Mouse (Mus musculus) left cerebral cortex, postnatal 10 days (tissue): ENCODE results near the gene Ednra. TPM values are rescaled to one million over a fixed set of nuclear protein-coding genes. Genes with fewer than 3 reads are reported as not detected.
"Not testable (repeated sequence)": the region's sequence is repeated elsewhere in the genome, so short reads cannot be mapped to it uniquely, and the experiment has no call there.

ENCODE experiments used
- DNase-seq, 2 experiments: peaks; one replicate each; pipeline ENCODE4 v3.0.0; 2021 to 2022; ENCODE audit warnings: low spot score in 2 of 2, mixed read lengths in 1 of 2; ENCODE audit errors: extremely low spot score in 1 of 2
- intact Hi-C: fragments of 180-260 bp; cut with DNase I; formaldehyde crosslinking; loops from one replicate; pipeline ENCODE4 v1.15.1; 2025
- total RNA-seq, 2 experiments: library from RNA; stranded (reverse); gene quantifications; 2 replicates each; pipeline ENCODE4 v1.2.3; 2021

Gene Ednra
- total RNA-seq, 2 experiments from 2014 or later = 5.3 TPM

GRCm38 (mm10) chr8:77725406-77725805 is 1.1 kb upstream of the Ednra start:
- no peak for DNase-seq
- intact Hi-C loops = no loop called here

- DNase-seq = peak in 1 of 2 experiments; percentile 22
These were observed 674 bp downstream of the Ednra start for GRCm38 (mm10) chr8:77723534-77724045.

GRCm38 (mm10) chr8:77723018-77723417 is 1.2 kb downstream of the Ednra start:
- no peak for DNase-seq
- intact Hi-C loops = no loop called here

More at GRCm38 (mm10) chr8:77723534-77724045, 674 bp downstream of the Ednra start:
- intact Hi-C loops = no loop called here

GRCm38 (mm10) chr8:77718933-77719332 is 5.3 kb downstream of the Ednra start:
- no peak for DNase-seq
- intact Hi-C loops = no loop called here

- intact Hi-C loops = no loop called here
These were observed 7.2 kb downstream of the Ednra start for GRCm38 (mm10) chr8:77717036-77717435.

GRCm38 (mm10) chr8:77714455-77714854 is 9.8 kb downstream of the Ednra start:
- intact Hi-C loops = no loop called here
- no peak for DNase-seq

More at GRCm38 (mm10) chr8:77717036-77717435, 7.2 kb downstream of the Ednra start:
- no peak for DNase-seq

GRCm38 (mm10) chr8:77713688-77714087 is 10.6 kb downstream of the Ednra start:
- intact Hi-C loops = no loop called here
- DNase-seq = no peak

- intact Hi-C loops = no loop called here
- DNase-seq = no peak
These were observed 19.5 kb downstream of the Ednra start for GRCm38 (mm10) chr8:77704768-77705167.

- DNase-seq = no peak
These were observed 26.2 kb downstream of the Ednra start for GRCm38 (mm10) chr8:77698028-77698427.

GRCm38 (mm10) chr8:77696182-77696581 is 28.1 kb downstream of the Ednra start:
- no peak for DNase-seq
- intact Hi-C loops = no loop called here

More at GRCm38 (mm10) chr8:77698028-77698427, 26.2 kb downstream of the Ednra start:
- intact Hi-C loops = no loop called here

- no peak for DNase-seq
- intact Hi-C loops = no loop called here
These were observed 28.7 kb downstream of the Ednra start for GRCm38 (mm10) chr8:77695486-77696058.

GRCm38 (mm10) chr8:77695070-77695469 is 29.2 kb downstream of the Ednra start:
- intact Hi-C loops = no loop called here
- no peak for DNase-seq

- no peak for DNase-seq
- intact Hi-C loops = no loop called here
These were observed 29.7 kb downstream of the Ednra start for GRCm38 (mm10) chr8:77694588-77694987.

GRCm38 (mm10) chr8:77689421-77690059 is 34.7 kb downstream of the Ednra start:
- intact Hi-C loops = not testable (repeated sequence)

GRCm38 (mm10) chr8:77688978-77689377 is 35.3 kb downstream of the Ednra start:
- intact Hi-C loops = no loop called here

More at GRCm38 (mm10) chr8:77689421-77690059, 34.7 kb downstream of the Ednra start:
- DNase-seq = not testable (repeated sequence)

GRCm38 (mm10) chr8:77684372-77684771 is 39.9 kb downstream of the Ednra start:
- intact Hi-C loops = no loop called here
- DNase-seq = no peak

More at GRCm38 (mm10) chr8:77688978-77689377, 35.3 kb downstream of the Ednra start:
- DNase-seq = no peak

GRCm38 (mm10) chr8:77683356-77684106 is 40.7 kb downstream of the Ednra start:
- no peak for DNase-seq
- intact Hi-C loops = no loop called here

GRCm38 (mm10) chr8:77682008-77682934 is 42.0 kb downstream of the Ednra start:
- intact Hi-C loops = no loop called here

GRCm38 (mm10) chr8:77672036-77672435 is 52.2 kb downstream of the Ednra start:
- intact Hi-C loops = no loop called here
- no peak for DNase-seq

More at GRCm38 (mm10) chr8:77682008-77682934, 42.0 kb downstream of the Ednra start:
- DNase-seq = no peak
